Mouse (Mus musculus) kidney, postnatal 0 days (tissue): ENCODE measurements at regions not wholly inside any gene's neighbourhood (a gene's known extent, or its start where the extent isn't known, plus 50 kb on each side); places are given as distances from the start of the nearest gene placed in this dataset.

Experiments
- ATAC-seq: fragments of 200-750 bp; cut with Nextera tagmentation; replicated peaks from 2 replicates; pipeline ENCODE4 v1.8.0; 2017; ENCODE audit warnings: low read depth, moderate number of reproducible peaks, moderate TSS enrichment, moderate library complexity; ENCODE audit not compliant: low FRiP score
- DNase-seq: peaks from one replicate; pipeline ENCODE4 v3.0.0-alpha.2; 2016; ENCODE audit warnings: low spot score
- H3K27ac ChIP-seq: fragments of 300-500 bp; sonication (generic); 2 replicates; pipeline ENCODE4 v1.5.1; 2014; ENCODE audit warnings: mild to moderate bottlenecking
- H3K27me3 ChIP-seq: fragments of 300-500 bp; sonication (generic); 2 replicates; pipeline ENCODE4 v1.6.1; 2014; ENCODE audit warnings: low read length, mixed read lengths; ENCODE audit not compliant: insufficient read depth
- H3K36me3 ChIP-seq: fragments of 300-500 bp; sonication (generic); 2 replicates; pipeline ENCODE4 v1.6.1; 2014; ENCODE audit warnings: low read length, mixed read lengths; ENCODE audit not compliant: insufficient read depth
- H3K4me1 ChIP-seq: fragments of 300-500 bp; sonication (generic); replicated peaks from 2 replicates; pipeline ENCODE4 v1.6.1; 2014; ENCODE audit warnings: antibody characterized with exemption, low read length, mixed read lengths; ENCODE audit not compliant: insufficient read depth
- H3K4me2 ChIP-seq: fragments of 300-500 bp; sonication (generic); 2 replicates; pipeline ENCODE4 v1.6.1; 2014; ENCODE audit warnings: mild to moderate bottlenecking, low read length, moderate library complexity, mixed read lengths
- H3K4me3 ChIP-seq: fragments of 300-500 bp; sonication (generic); replicated peaks from 2 replicates; pipeline ENCODE4 v1.5.1; 2014; ENCODE audit warnings: low read depth, low read length
- H3K9ac ChIP-seq: fragments of 300-500 bp; sonication (generic); 2 replicates; pipeline ENCODE4 v1.6.1; 2014; ENCODE audit warnings: low read depth, low read length
- H3K9me3 ChIP-seq: fragments of 300-500 bp; sonication (generic); replicated peaks from 2 replicates; pipeline ENCODE4 v1.6.1; 2016; ENCODE audit warnings: low read length, inconsistent platforms, mixed read lengths
- CTCF ChIP-seq: IDR thresholded peaks from 2 replicates; pipeline ENCODE4 v1.5.1; 2016; ENCODE audit warnings: antibody characterized with exemption, low read depth, mild to moderate bottlenecking, moderate library complexity
- WGBS: fragments of 180-500 bp; shearing (Covaris S2); extraction: QIAGEN DNeasy Blood & Tissue Kit; methylation state at CpG from one replicate; pipeline ENCODE4 v1.1.7; 2014; 5-methylcytosine and 5-hydroxymethylcytosine counted together

GRCm38 (mm10) chr4:31076236-31076635 is 887.7 kb upstream of the Map3k7 start:
- Histone ChIP-seq H3K9me3 (no peaks in the 10 kb centered on the region), H3K4me1 (no peaks in the 10 kb centered on the region), H3K27ac (no peak overlapping the region), H3K9ac (no peak overlapping the region), H3K36me3 (no peaks in the 10 kb centered on the region), H3K27me3 (no peaks in the 10 kb centered on the region), H3K4me2 (no peak overlapping the region), H3K4me3 (no peak overlapping the region)
- no peak for TF ChIP-seq CTCF
- no peak for DNase-seq
- 77% methylated on average over 3 of the region's 3 CpGs for WGBS
- no peak for ATAC-seq

- Histone ChIP-seq H3K27ac (no peak overlapping the region), H3K36me3 (no peaks in the 10 kb centered on the region), H3K4me1 (no peaks in the 10 kb centered on the region), H3K27me3 (no peaks in the 10 kb centered on the region), H3K4me3 (no peak overlapping the region), H3K9ac (no peak overlapping the region), H3K4me2 (no peak overlapping the region), H3K9me3 (no peaks in the 10 kb centered on the region)
- ATAC-seq = no peak
- TF ChIP-seq CTCF = no peak
- 71% methylated on average over 8 of the region's 8 CpGs for WGBS
- DNase-seq = no peak
Measured at GRCm38 (mm10) chr4:31121586-31121985, 842.3 kb upstream of the Map3k7 start.

GRCm38 (mm10) chr4:31143166-31143565 is 820.7 kb upstream of the Map3k7 start:
- no peak overlapping the region for H3K4me3 ChIP-seq
- H3K4me1 ChIP-seq = no peaks in the 10 kb centered on the region
- H3K27me3 ChIP-seq = no peaks in the 10 kb centered on the region
- no peak overlapping the region for H3K9ac ChIP-seq
- WGBS = 94% methylated on average over 1 of the region's 1 CpGs
- no peak overlapping the region for H3K27ac ChIP-seq
- H3K36me3 ChIP-seq = no peaks in the 10 kb centered on the region
- no peak for ATAC-seq
- no peak for TF ChIP-seq CTCF
- DNase-seq = no peak
- no peak overlapping the region for H3K4me2 ChIP-seq
- no peaks in the 10 kb centered on the region for H3K9me3 ChIP-seq

- WGBS = 90% methylated on average over 4 of the region's 4 CpGs
- Histone ChIP-seq H3K27ac (no peak overlapping the region), H3K9ac (no peak overlapping the region), H3K4me2 (no peak overlapping the region), H3K4me3 (no peak overlapping the region), H3K9me3 (no peaks in the 10 kb centered on the region), H3K4me1 (no peaks in the 10 kb centered on the region), H3K36me3 (no peaks in the 10 kb centered on the region), H3K27me3 (no peaks in the 10 kb centered on the region)
- TF ChIP-seq CTCF = no peak
- ATAC-seq (no peak), DNase-seq (no peak)
Measured at GRCm38 (mm10) chr4:31167431-31167830, 796.5 kb upstream of the Map3k7 start.

GRCm38 (mm10) chr4:31168357-31168756 is 795.5 kb upstream of the Map3k7 start:
- H3K27ac ChIP-seq = no peak overlapping the region
- no peaks in the 10 kb centered on the region for H3K36me3 ChIP-seq
- no peak overlapping the region for H3K9ac ChIP-seq
- DNase-seq (no peak), ATAC-seq (no peak)
- no peak overlapping the region for H3K4me3 ChIP-seq
- H3K9me3 ChIP-seq = no peaks in the 10 kb centered on the region
- no peak for TF ChIP-seq CTCF
- 79% methylated on average over 4 of the region's 4 CpGs for WGBS
- no peak overlapping the region for H3K4me2 ChIP-seq
- H3K27me3 ChIP-seq = no peaks in the 10 kb centered on the region
- H3K4me1 ChIP-seq = no peaks in the 10 kb centered on the region

- no peaks in the 10 kb centered on the region for H3K27me3 ChIP-seq
- H3K9me3 ChIP-seq = no peaks in the 10 kb centered on the region
- ATAC-seq (peak; percentile 43; the same call in 1 of the 2 replicates), DNase-seq (peak; percentile 47)
- no peaks in the 10 kb centered on the region for H3K4me1 ChIP-seq
- 23% methylated on average over 3 of the region's 3 CpGs for WGBS
- no peak overlapping the region for H3K4me2 ChIP-seq
- H3K9ac ChIP-seq = no peak overlapping the region
- no peaks in the 10 kb centered on the region for H3K36me3 ChIP-seq
- H3K27ac ChIP-seq = no peak overlapping the region
- no peak for TF ChIP-seq CTCF
- H3K4me3 ChIP-seq = no peak overlapping the region
Measured at GRCm38 (mm10) chr4:31171190-31171589, 792.7 kb upstream of the Map3k7 start.

GRCm38 (mm10) chr4:31197852-31198251 is 766.0 kb upstream of the Map3k7 start:
- ATAC-seq = no peak
- Histone ChIP-seq H3K4me2 (no peak overlapping the region), H3K4me3 (no peak overlapping the region), H3K36me3 (no peaks in the 10 kb centered on the region), H3K9me3 (no peaks in the 10 kb centered on the region), H3K4me1 (no peaks in the 10 kb centered on the region), H3K27ac (no peak overlapping the region), H3K27me3 (no peaks in the 10 kb centered on the region), H3K9ac (no peak overlapping the region)
- TF ChIP-seq CTCF = no peak
- no peak for DNase-seq
